Mouse (Mus musculus) intestine, embryonic 16.5 days (tissue): Measurements from ENCODE around the gene Slc12a8. TPM values are rescaled to one million over a fixed set of nuclear protein-coding genes. Genes with fewer than 3 reads are reported as not detected.

Experiments used
- ATAC-seq: fragments of 200-750 bp; cut with Nextera tagmentation; 2 replicates; pipeline ENCODE4 v1.8.0; 2017; ENCODE audit warnings: moderate TSS enrichment, moderate library complexity
- H3K27ac ChIP-seq: fragments of 300-500 bp; sonication (generic); 2 replicates; pipeline ENCODE4 v1.5.1; 2014; ENCODE audit warnings: mild to moderate bottlenecking, low read length
- H3K27me3 ChIP-seq: fragments of 300-500 bp; sonication (generic); replicated peaks from 2 replicates; pipeline ENCODE4 v1.6.1; 2014; ENCODE audit warnings: low read length, control low read depth, mixed read lengths; ENCODE audit not compliant: control insufficient read depth, insufficient read depth
- H3K36me3 ChIP-seq: fragments of 300-500 bp; sonication (generic); 2 replicates; pipeline ENCODE4 v1.6.1; 2014; ENCODE audit warnings: low read length, control low read depth; ENCODE audit not compliant: control insufficient read depth, insufficient read depth
- H3K4me1 ChIP-seq: fragments of 300-500 bp; sonication (generic); 2 replicates; pipeline ENCODE4 v1.6.1; 2014; ENCODE audit warnings: low read length, control low read depth, mixed read lengths; ENCODE audit not compliant: control insufficient read depth, insufficient read depth
- H3K4me2 ChIP-seq: fragments of 300-500 bp; sonication (generic); 2 replicates; pipeline ENCODE4 v1.6.1; 2014; ENCODE audit warnings: low read depth, low read length, control low read depth
- H3K4me3 ChIP-seq: fragments of 300-500 bp; sonication (generic); 2 replicates; pipeline ENCODE4 v1.5.1; 2014; ENCODE audit warnings: mild to moderate bottlenecking, low read length
- H3K9ac ChIP-seq: fragments of 300-500 bp; sonication (generic); 2 replicates; pipeline ENCODE4 v1.6.1; 2014; ENCODE audit warnings: low read depth, low read length
- H3K9me3 ChIP-seq: fragments of 300-500 bp; sonication (generic); 2 replicates; pipeline ENCODE4 v1.6.1; 2016; ENCODE audit warnings: low read length, control low read depth; ENCODE audit not compliant: control insufficient read depth
- whole genome bisulfite sequencing: fragments of 180-500 bp; shearing (Covaris S2); extraction: QIAGEN DNeasy Blood & Tissue Kit; methylation state at CpG from one replicate; pipeline ENCODE4 v1.1.7; 2014; 5-methylcytosine and 5-hydroxymethylcytosine counted together
- polyA plus RNA-seq: library from polyadenylated mRNA; unstranded; fragments of >200 nt; fragmentation: Nextera tagmentation; extraction: Ambion mirVana; gene quantifications from 2 replicates; pipeline ENCODE4 v1.2.1, GENCODE M21; 2015

Slc12a8 gene
- polyA plus RNA-seq, 1 experiment from 2014 or later = 10.3 TPM

DNA sequence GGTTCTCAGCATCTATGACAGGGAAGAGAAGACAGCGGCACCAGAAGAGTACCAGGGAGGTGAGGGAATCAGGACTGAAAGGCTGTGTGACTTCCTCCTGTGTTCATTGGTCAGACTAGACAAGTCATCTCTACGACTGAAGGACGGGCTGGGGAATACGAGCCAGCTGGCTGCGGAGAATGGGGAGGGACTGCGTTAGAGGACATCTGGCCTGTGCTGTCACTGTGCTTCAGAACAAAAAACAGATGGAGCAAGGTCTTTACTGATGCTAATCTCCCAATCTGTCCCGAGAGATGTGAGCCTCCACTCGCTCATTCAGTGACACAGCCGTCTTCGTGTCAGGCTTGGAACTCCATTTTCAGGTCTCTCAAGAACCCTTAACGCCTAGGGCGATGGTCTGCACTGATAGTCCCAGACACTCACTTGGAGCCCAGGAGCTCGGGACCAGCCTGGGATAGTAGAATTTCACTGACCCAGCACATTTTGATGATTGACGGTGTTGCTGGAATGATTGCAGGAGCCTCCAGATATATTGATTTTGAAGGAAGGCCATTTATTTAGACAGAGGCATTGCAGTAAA, 156.5 kb downstream of the Slc12a8 start:
- H3K4me1 ChIP-seq = peaks cover 9% of the 10 kb centered on the region
- H3K9me3 ChIP-seq = no peaks in the 10 kb centered on the region
- no peak overlapping the region for H3K9ac ChIP-seq
- H3K4me2 ChIP-seq = no peak overlapping the region
- WGBS = 56% methylated on average over 14 of the region's 14 CpGs
- no peaks in the 10 kb centered on the region for H3K27me3 ChIP-seq
- no peaks in the 10 kb centered on the region for H3K36me3 ChIP-seq
- H3K4me3 ChIP-seq = no peak overlapping the region
- peak; percentile 56; the same call in 1 of the 2 replicates for ATAC-seq
- H3K27ac ChIP-seq = no peak overlapping the region

- ATAC-seq = no peak
- no peak overlapping the region for H3K9ac ChIP-seq
- no peaks in the 10 kb centered on the region for H3K27me3 ChIP-seq
- WGBS = 85% methylated on average over 10 of the region's 10 CpGs
- H3K4me3 ChIP-seq = no peak overlapping the region
- no peak overlapping the region for H3K27ac ChIP-seq
- peaks cover 8% of the 10 kb centered on the region for H3K4me1 ChIP-seq
- H3K4me2 ChIP-seq = no peak overlapping the region
- no peaks in the 10 kb centered on the region for H3K9me3 ChIP-seq
- no peaks in the 10 kb centered on the region for H3K36me3 ChIP-seq
Observed at GRCm38 (mm10) chr16:33675151-33675847, 158.2 kb downstream of the Slc12a8 start.

- H3K4me3 ChIP-seq = no peak overlapping the region
- H3K27ac ChIP-seq = no peak overlapping the region
- H3K4me2 ChIP-seq = no peak overlapping the region
- H3K36me3 ChIP-seq = no peaks in the 10 kb centered on the region
- no peak for ATAC-seq
- H3K9me3 ChIP-seq = no peaks in the 10 kb centered on the region
- WGBS = 88% methylated on average over 3 of the region's 3 CpGs
- H3K27me3 ChIP-seq = no peaks in the 10 kb centered on the region
- H3K9ac ChIP-seq = no peak overlapping the region
- H3K4me1 ChIP-seq = peaks cover 6% of the 10 kb centered on the region
Observed at GRCm38 (mm10) chr16:33675848-33676184, 158.7 kb downstream of the Slc12a8 start.

GRCm38 (mm10) chr16:33676347-33677312, 159.5 kb downstream of the Slc12a8 start:
- peak overlapping the region; percentile 3; the same call in 1 of the 2 replicates for H3K27ac ChIP-seq
- H3K9ac ChIP-seq = no peak overlapping the region
- H3K4me3 ChIP-seq = no peak overlapping the region
- H3K9me3 ChIP-seq = no peaks in the 10 kb centered on the region
- no peaks in the 10 kb centered on the region for H3K36me3 ChIP-seq
- no peak overlapping the region for H3K4me2 ChIP-seq
- no peaks in the 10 kb centered on the region for H3K27me3 ChIP-seq
- 54% methylated on average over 7 of the region's 7 CpGs for WGBS
- no peak for ATAC-seq
- peaks cover 6% of the 10 kb centered on the region for H3K4me1 ChIP-seq

GRCm38 (mm10) chr16:33677313-33677690, 160.2 kb downstream of the Slc12a8 start:
- peaks cover 6% of the 10 kb centered on the region for H3K4me1 ChIP-seq
- WGBS = 90% methylated on average over 7 of the region's 7 CpGs
- H3K27me3 ChIP-seq = no peaks in the 10 kb centered on the region
- no peak for ATAC-seq
- no peak overlapping the region for H3K9ac ChIP-seq
- H3K27ac ChIP-seq = no peak overlapping the region
- H3K36me3 ChIP-seq = no peaks in the 10 kb centered on the region
- H3K4me3 ChIP-seq = no peak overlapping the region
- H3K4me2 ChIP-seq = no peak overlapping the region
- H3K9me3 ChIP-seq = no peaks in the 10 kb centered on the region

DNA sequence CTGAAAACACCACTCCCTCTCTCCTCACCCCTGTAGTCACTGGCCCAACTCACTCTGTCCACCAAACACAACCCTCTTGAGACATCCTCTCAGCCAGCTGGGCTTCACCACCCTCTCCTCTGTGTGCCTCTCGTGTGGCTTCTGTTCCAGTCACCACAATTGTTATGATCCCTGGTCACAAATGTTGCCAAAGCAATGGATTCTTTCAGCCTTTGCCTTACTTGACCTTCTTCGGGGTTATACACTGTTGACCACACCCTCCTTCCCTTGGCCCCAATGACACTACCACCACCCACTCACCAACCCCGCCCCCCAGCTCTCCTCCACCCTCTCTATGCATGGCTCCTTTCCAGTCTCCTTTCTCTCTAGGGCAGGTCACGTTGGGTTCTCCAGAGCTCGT, 160.8 kb downstream of the Slc12a8 start:
- no peak overlapping the region for H3K4me2 ChIP-seq

DNA sequence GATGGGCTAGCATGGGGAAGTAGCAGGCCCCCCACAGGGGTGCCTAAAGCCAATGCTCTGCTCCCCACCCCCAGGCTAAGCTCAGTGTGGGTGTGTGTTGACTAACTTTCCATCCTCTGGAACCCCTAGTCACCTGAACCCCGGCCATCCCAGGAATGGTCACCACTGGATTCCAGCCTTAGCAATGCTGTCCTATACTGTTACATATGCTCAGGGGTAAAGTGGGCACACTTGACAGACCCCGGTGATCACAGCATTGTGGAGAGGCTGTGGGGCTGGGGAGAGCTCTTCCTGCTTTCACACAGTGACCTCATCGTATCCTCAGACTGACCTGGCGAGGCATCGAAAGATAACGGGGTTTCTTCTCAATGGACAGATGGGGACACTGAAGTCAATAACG, 163.1 kb downstream of the Slc12a8 start:
- Histone ChIP-seq H3K4me2 (no peak overlapping the region), H3K36me3 (no peaks in the 10 kb centered on the region), H3K9me3 (no peaks in the 10 kb centered on the region), H3K4me1 (peaks cover 4% of the 10 kb centered on the region; the same call in 1 of the 2 replicates), H3K9ac (no peak overlapping the region), H3K4me3 (no peak overlapping the region), H3K27me3 (no peaks in the 10 kb centered on the region), H3K27ac (no peak overlapping the region)
- 85% methylated on average over 7 of the region's 7 CpGs for WGBS
- ATAC-seq = no peak

More for the DNA sequence above, 160.8 kb downstream of the Slc12a8 start:
- Histone ChIP-seq H3K27me3 (no peaks in the 10 kb centered on the region), H3K27ac (no peak overlapping the region), H3K4me3 (no peak overlapping the region), H3K36me3 (no peaks in the 10 kb centered on the region), H3K4me1 (peaks cover 6% of the 10 kb centered on the region), H3K9me3 (no peaks in the 10 kb centered on the region), H3K9ac (no peak overlapping the region)
- WGBS = 79% methylated on average over 5 of the region's 5 CpGs
- ATAC-seq = no peak

- Histone ChIP-seq H3K4me2 (no peak overlapping the region), H3K36me3 (no peaks in the 10 kb centered on the region), H3K4me1 (peaks cover 5% of the 10 kb centered on the region), H3K9me3 (no peaks in the 10 kb centered on the region), H3K4me3 (no peak overlapping the region), H3K27me3 (no peaks in the 10 kb centered on the region), H3K9ac (no peak overlapping the region), H3K27ac (no peak overlapping the region)
- 58% methylated on average over 10 of the region's 10 CpGs for WGBS
- no peak for ATAC-seq
Observed at GRCm38 (mm10) chr16:33680816-33681215, 163.7 kb downstream of the Slc12a8 start.

DNA sequence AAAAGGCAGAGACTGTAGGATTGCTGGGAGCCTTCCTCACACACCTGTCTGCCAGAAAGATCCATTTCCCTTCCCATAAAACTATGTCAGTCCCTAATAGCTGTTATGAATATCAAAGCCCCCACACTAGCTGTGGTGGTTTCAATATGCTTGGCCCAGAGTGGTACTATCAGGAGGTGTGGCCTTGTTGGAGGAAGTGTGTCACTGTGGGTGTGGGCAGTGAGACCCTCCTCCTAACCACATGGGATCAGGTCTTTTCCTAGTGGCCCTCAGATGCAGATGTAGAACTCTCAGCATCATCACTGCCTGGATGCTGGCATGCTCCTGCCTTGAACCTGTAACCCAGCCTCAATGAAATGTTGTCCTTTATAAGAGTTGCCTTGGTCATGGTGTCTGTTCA, 164.5 kb downstream of the Slc12a8 start:
- H3K4me1 ChIP-seq = peaks cover 11% of the 10 kb centered on the region
- ATAC-seq = no peak
- no peak overlapping the region for H3K27ac ChIP-seq
- no peaks in the 10 kb centered on the region for H3K9me3 ChIP-seq
- no peak overlapping the region for H3K9ac ChIP-seq
- no peak overlapping the region for H3K4me3 ChIP-seq
- H3K27me3 ChIP-seq = no peaks in the 10 kb centered on the region
- H3K4me2 ChIP-seq = no peak overlapping the region
- H3K36me3 ChIP-seq = no peaks in the 10 kb centered on the region
